Mouse (Mus musculus): ENCODE measurements around the gene Dlg2. TPM values are rescaled to one million over a fixed set of nuclear protein-coding genes. Genes with fewer than 3 reads are reported as not detected.

Dlg2 gene
- polyA plus RNA-seq, 1 experiment, result 6.0 TPM

DNA sequence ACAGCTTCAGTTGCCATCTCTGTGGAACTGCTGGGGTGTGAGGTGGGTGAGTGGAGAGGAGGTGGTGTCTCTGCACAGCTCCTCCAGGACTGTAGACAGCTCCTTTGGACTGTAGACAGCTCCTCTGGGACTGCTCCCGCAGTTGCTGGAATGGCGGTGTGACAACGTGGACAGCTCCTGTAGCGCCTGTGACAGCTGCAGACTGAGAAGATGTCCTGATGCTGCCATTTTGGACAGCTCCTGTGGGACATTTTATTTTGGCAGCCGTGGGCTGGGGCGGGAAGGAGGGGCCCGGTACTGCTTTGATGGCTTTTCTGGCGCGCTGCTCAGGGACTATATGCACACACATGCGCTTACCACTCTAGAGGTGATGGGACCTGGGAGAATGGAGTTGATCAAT, 16.1 kb upstream of the Dlg2 start:
- 81% methylated on average over 10 of the region's 10 CpGs for WGBS
- TF ChIP-seq CTCF (IDR thresholded peaks at IDR 0.05; ENCODE audit: borderline replicate concordance, control insufficient read depth, extremely low read depth, insufficient read depth, low read length, poor library complexity), result no peak
- TF ChIP-seq POLR2A (IDR thresholded peaks at IDR 0.05; ENCODE audit: control insufficient read depth, extremely low read depth, insufficient read depth, low read length, poor library complexity), result no peak
- H3K27ac ChIP-seq (ENCODE audit: control insufficient read depth, insufficient read depth, low read length), result no peak overlapping the region

DNA sequence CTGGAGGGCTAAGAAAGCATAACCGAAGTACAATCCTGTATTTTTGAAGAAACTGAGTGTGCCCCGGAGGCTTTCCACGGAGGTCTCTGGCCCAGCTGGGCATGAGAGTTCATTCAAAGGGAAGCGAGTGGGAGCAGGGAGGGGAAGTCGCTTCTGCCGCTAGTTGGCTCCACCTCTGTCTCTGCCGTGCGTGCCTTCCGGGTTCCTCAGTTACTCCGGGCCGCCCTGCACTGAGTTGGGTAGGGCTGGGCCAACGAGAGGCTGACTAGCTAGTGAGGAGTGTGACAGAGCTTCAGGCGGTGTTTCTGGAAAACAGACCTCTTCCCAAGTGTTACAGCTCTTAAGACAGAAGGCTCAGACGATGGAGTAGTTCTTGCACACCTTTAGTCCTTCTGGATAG, 15.5 kb upstream of the Dlg2 start:
- TF ChIP-seq CTCF (IDR thresholded peaks at IDR 0.05; ENCODE audit: borderline replicate concordance, control insufficient read depth, extremely low read depth, insufficient read depth, low read length, poor library complexity), result peak; percentile 47; the same call in 1 of the 2 replicates
- no peak for TF ChIP-seq POLR2A (IDR thresholded peaks at IDR 0.05; ENCODE audit: control insufficient read depth, extremely low read depth, insufficient read depth, low read length, poor library complexity)
- H3K4me1 ChIP-seq (replicated peaks; ENCODE audit: control insufficient read depth, insufficient read depth, low read length), result peaks cover 4% of the 10 kb centered on the region; the same call in 1 of the 2 replicates
- H3K36me3 ChIP-seq (ENCODE audit: control insufficient read depth, insufficient read depth, low read length), result no peaks in the 10 kb centered on the region
- H3K27me3 ChIP-seq (ENCODE audit: control insufficient read depth, insufficient read depth, low read length), result no peaks in the 10 kb centered on the region
- 32% methylated on average over 14 of the region's 14 CpGs for WGBS
- H3K4me3 ChIP-seq (ENCODE audit: control insufficient read depth, insufficient read depth, low read length), result no peak overlapping the region
- H3K27ac ChIP-seq (ENCODE audit: control insufficient read depth, insufficient read depth, low read length), result no peak overlapping the region
- DNase-seq, result peak; percentile 63

More for the DNA sequence above, 16.1 kb upstream of the Dlg2 start:
- Histone ChIP-seq H3K4me1 (replicated peaks; ENCODE audit: control insufficient read depth, insufficient read depth, low read length) (peaks cover 4% of the 10 kb centered on the region; the same call in 1 of the 2 replicates), H3K27me3 (ENCODE audit: control insufficient read depth, insufficient read depth, low read length) (no peaks in the 10 kb centered on the region), H3K36me3 (ENCODE audit: control insufficient read depth, insufficient read depth, low read length) (no peaks in the 10 kb centered on the region), H3K4me3 (ENCODE audit: control insufficient read depth, insufficient read depth, low read length) (no peak overlapping the region)
- no peak for DNase-seq

DNA sequence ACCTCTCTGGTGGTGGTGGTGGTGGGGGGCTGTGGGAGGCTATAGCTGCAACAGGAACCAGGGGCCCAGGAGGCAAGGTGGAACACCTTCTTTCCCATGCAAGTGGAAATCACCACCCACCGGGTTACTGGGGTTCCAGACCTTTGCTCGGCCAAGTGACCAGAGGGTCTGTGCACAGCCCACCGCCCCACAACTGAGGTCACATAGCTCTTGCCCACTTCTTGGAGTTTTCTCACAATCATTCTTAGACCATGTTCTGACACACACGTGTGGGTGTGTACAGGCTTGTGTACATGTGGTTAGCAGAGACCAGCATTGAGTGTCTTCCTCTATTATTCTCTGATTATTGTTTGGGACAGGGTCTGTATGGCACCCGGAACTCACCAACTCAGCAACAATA, 15.0 kb upstream of the Dlg2 start:
- TF ChIP-seq POLR2A (IDR thresholded peaks at IDR 0.05; ENCODE audit: control insufficient read depth, extremely low read depth, insufficient read depth, low read length, poor library complexity) (no peak), CTCF (IDR thresholded peaks at IDR 0.05; ENCODE audit: borderline replicate concordance, control insufficient read depth, extremely low read depth, insufficient read depth, low read length, poor library complexity) (no peak)
- no peak overlapping the region for H3K4me3 ChIP-seq (ENCODE audit: control insufficient read depth, insufficient read depth, low read length)
- no peak for DNase-seq
- no peak overlapping the region for H3K27ac ChIP-seq (ENCODE audit: control insufficient read depth, insufficient read depth, low read length)
- H3K36me3 ChIP-seq (ENCODE audit: control insufficient read depth, insufficient read depth, low read length), result no peaks in the 10 kb centered on the region
- no peaks in the 10 kb centered on the region for H3K27me3 ChIP-seq (ENCODE audit: control insufficient read depth, insufficient read depth, low read length)
- 97% methylated on average over 5 of the region's 5 CpGs for WGBS
- H3K4me1 ChIP-seq (replicated peaks; ENCODE audit: control insufficient read depth, insufficient read depth, low read length), result 0 out of 2 replicates have a peak, but pooled peaks cover 4% of the 10 kb centered on the region

DNA sequence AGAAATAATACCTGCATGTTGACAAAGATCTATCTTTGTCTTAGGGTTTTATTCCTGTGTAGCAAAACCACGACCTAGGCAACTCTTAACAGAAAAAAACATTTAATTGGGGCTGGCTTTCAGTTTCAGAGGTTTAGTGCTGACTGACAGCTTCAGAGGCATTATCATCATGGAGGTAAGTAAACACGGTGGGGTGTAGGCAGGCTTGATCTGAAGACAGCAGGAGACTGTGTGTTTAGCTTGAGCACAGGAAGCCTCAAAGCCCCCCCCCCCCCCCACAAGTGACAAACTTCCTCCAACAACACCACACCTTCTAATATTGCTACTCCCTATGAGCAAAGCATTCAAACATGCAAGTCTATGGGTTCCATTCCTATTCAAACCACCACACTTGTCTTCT, 3.0 kb upstream of the Dlg2 start:
- Histone ChIP-seq H3K27me3 (ENCODE audit: control insufficient read depth, insufficient read depth, low read length) (no peaks in the 10 kb centered on the region; the same call in 1 of the 2 replicates), H3K27ac (ENCODE audit: control insufficient read depth, insufficient read depth, low read length) (no peak overlapping the region), H3K4me3 (ENCODE audit: control insufficient read depth, insufficient read depth, low read length) (no peak overlapping the region), H3K36me3 (ENCODE audit: control insufficient read depth, insufficient read depth, low read length) (peaks cover 15% of the 10 kb centered on the region), H3K4me1 (replicated peaks; ENCODE audit: control insufficient read depth, insufficient read depth, low read length) (peaks cover 5% of the 10 kb centered on the region)
- WGBS, result 10% methylated on average over 2 of the region's 2 CpGs
- TF ChIP-seq CTCF (IDR thresholded peaks at IDR 0.05; ENCODE audit: borderline replicate concordance, control insufficient read depth, extremely low read depth, insufficient read depth, low read length, poor library complexity) (no peak), POLR2A (IDR thresholded peaks at IDR 0.05; ENCODE audit: control insufficient read depth, extremely low read depth, insufficient read depth, low read length, poor library complexity) (no peak)
- no peak for DNase-seq

DNA sequence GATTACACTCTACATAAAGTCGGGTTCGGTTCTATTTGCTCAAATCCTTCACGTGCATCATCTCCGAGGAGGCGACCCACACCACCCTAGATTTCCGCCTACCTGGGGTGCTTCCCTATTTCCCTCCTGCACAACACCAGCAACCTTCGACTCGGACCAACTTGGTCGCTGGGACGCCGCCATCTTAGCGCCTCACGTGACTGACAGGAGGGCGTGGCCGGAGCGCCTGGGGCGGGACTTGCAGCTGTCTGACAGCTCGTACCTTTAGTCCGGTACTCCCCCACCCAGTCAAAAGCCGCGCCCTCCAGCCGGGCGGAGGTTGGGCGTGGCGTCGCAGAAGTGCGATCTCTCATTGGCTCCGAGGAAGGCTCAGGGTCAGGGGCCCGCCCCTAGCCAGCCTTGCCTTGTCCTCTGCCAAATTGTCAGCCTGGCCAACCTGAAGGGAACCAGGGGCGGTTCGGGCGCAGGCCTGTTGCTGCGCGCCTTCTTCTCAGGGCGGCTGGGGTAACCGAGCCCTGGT, 619 bp upstream of the Dlg2 start, which contains the start of gene Tmem126b:
Gene Tmem126b (minus strand): TSS at position 209 of the 520 bp plus-strand sequence.
- Histone ChIP-seq H3K27me3 (ENCODE audit: control insufficient read depth, insufficient read depth, low read length) (no peaks in the 10 kb centered on the region; the same call in 1 of the 2 replicates), H3K36me3 (ENCODE audit: control insufficient read depth, insufficient read depth, low read length) (no peaks in the 10 kb centered on the region), H3K27ac (ENCODE audit: control insufficient read depth, insufficient read depth, low read length) (0 out of 2 replicates have a peak within 1 kb of the TSS, but pooled peaks have one; percentile 24), H3K4me3 (ENCODE audit: control insufficient read depth, insufficient read depth, low read length) (peak within 1 kb of the TSS; percentile 66), H3K4me1 (replicated peaks; ENCODE audit: control insufficient read depth, insufficient read depth, low read length) (peaks cover 5% of the 10 kb centered on the region)
- WGBS, result under 1% methylated on average over 36 of the region's 36 CpGs
- TF ChIP-seq CTCF (IDR thresholded peaks at IDR 0.05; ENCODE audit: borderline replicate concordance, control insufficient read depth, extremely low read depth, insufficient read depth, low read length, poor library complexity) (no peak), POLR2A (IDR thresholded peaks at IDR 0.05; ENCODE audit: control insufficient read depth, extremely low read depth, insufficient read depth, low read length, poor library complexity) (peak; percentile 86)
- peak; percentile 100 for DNase-seq

DNA sequence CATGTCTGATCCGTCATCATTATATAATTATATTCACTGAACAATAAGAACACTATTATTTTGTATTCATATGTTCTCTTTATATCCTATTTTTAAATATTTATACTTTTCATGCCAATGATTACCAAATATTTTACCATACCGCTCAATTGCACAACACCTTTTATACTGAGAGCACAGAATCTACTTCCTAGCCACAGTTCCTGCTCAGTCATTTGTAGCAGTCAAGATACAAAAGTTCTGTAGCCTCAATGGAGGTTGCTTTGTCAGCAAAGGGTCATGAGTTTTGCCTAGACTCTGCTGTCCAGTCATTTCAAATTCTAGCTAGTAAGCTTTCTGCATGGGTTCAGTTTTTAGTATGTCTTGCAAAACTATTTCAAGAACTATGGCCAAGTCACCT, 6.1 kb downstream of the Dlg2 start:
- H3K4me3 ChIP-seq (ENCODE audit: control insufficient read depth, insufficient read depth, low read length), result no peak overlapping the region
- no peak for TF ChIP-seq POLR2A (IDR thresholded peaks at IDR 0.05; ENCODE audit: control insufficient read depth, extremely low read depth, insufficient read depth, low read length, poor library complexity)
- no peak for TF ChIP-seq CTCF (IDR thresholded peaks at IDR 0.05; ENCODE audit: borderline replicate concordance, control insufficient read depth, extremely low read depth, insufficient read depth, low read length, poor library complexity)
- no peak for DNase-seq
- no peak overlapping the region for H3K27ac ChIP-seq (ENCODE audit: control insufficient read depth, insufficient read depth, low read length)
- 97% methylated on average over 2 of the region's 2 CpGs for WGBS
- no peaks in the 10 kb centered on the region for H3K27me3 ChIP-seq (ENCODE audit: control insufficient read depth, insufficient read depth, low read length)
- no peaks in the 10 kb centered on the region for H3K36me3 ChIP-seq (ENCODE audit: control insufficient read depth, insufficient read depth, low read length)
- H3K4me1 ChIP-seq (replicated peaks; ENCODE audit: control insufficient read depth, insufficient read depth, low read length), result no peaks in the 10 kb centered on the region
